Mouse (Mus musculus) limb, embryonic 10.5 days (tissue): ENCODE data around the gene Mrpl45. TPM values are rescaled to one million over a fixed set of nuclear protein-coding genes. Genes with fewer than 3 reads are reported as not detected.

Experiments
- DNase-seq: peaks from one replicate; pipeline ENCODE4 v3.0.0-alpha.2; 2017; ENCODE audit warnings: low spot score
- H3K27ac ChIP-seq: fragments of 300-500 bp; sonication (generic); 2 replicates; pipeline ENCODE4 v1.5.1; 2016; ENCODE audit warnings: mild to moderate bottlenecking
- H3K27me3 ChIP-seq: fragments of 300-500 bp; sonication (generic); 2 replicates; pipeline ENCODE4 v1.6.1; 2016; ENCODE audit warnings: low read depth, mild to moderate bottlenecking; ENCODE audit not compliant: poor library complexity, severe bottlenecking
- H3K36me3 ChIP-seq: fragments of 300-500 bp; sonication (generic); 2 replicates; pipeline ENCODE4 v1.6.1; 2016; ENCODE audit warnings: mild to moderate bottlenecking, moderate library complexity
- H3K4me1 ChIP-seq: fragments of 300-500 bp; sonication (generic); 2 replicates; pipeline ENCODE4 v1.6.1; 2016
- H3K4me3 ChIP-seq: fragments of 300-500 bp; sonication (generic); 2 replicates; pipeline ENCODE4 v1.5.1; 2016; ENCODE audit warnings: mild to moderate bottlenecking, moderate library complexity
- H3K9me3 ChIP-seq: fragments of 300-500 bp; sonication (generic); replicated peaks from 2 replicates; pipeline ENCODE4 v1.6.1; 2016; ENCODE audit warnings: mild to moderate bottlenecking
- WGBS: fragments of 180-500 bp; shearing (Covaris S2); methylation state at CpG from one replicate; pipeline ENCODE4 v1.1.7; 2016; 5-methylcytosine and 5-hydroxymethylcytosine counted together
- polyA plus RNA-seq: library from polyadenylated mRNA; unstranded; fragments of >200 nt; fragmentation: Nextera tagmentation; extraction: Ambion mirVana; gene quantifications from 2 replicates; pipeline ENCODE4 v1.2.1, GENCODE M21; 2016

Mrpl45 gene
- polyA plus RNA-seq, 1 experiment from 2014 or later, result 66.1 TPM

DNA sequence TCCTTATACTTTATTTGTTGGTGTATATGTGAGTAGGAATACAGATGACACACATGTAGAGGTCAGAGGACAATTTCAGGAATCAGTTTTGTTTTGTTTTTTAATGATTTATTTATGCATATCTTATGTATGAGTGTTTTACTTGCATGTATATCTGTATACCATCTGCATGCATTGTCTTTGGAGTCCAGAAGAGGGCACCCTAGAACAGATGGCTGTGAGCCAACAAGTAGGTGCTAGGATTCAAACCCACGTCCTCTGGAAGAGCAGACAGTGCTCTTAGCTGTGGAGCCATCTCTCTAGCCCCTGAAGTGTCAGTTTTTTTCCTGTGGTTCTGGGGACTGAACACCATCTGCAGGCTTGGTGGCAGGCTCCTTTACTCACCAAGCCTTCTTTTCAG is 9.7 kb downstream of the Mrpl45 start:
- 77% methylated on average over 1 of the region's 1 CpGs for WGBS
- DNase-seq, result no peak
- H3K9me3 ChIP-seq, result no peaks in the 10 kb centered on the region
- H3K27me3 ChIP-seq, result no peaks in the 10 kb centered on the region
- no peak overlapping the region for H3K4me3 ChIP-seq
- H3K27ac ChIP-seq, result no peak overlapping the region
- peaks cover 96% of the 10 kb centered on the region for H3K36me3 ChIP-seq
- H3K4me1 ChIP-seq, result no peaks in the 10 kb centered on the region

- H3K4me1 ChIP-seq, result 0 out of 2 replicates have a peak, but pooled peaks cover 7% of the 10 kb centered on the region
- WGBS, result 34% methylated on average over 9 of the region's 9 CpGs
- H3K27me3 ChIP-seq, result no peaks in the 10 kb centered on the region
- H3K27ac ChIP-seq, result no peak overlapping the region
- peak; percentile 78 for DNase-seq
- no peak overlapping the region for H3K4me3 ChIP-seq
- H3K36me3 ChIP-seq, result peaks cover 74% of the 10 kb centered on the region
- H3K9me3 ChIP-seq, result no peaks in the 10 kb centered on the region
Measured at GRCm38 (mm10) chr11:97328148-97328547, 12.6 kb downstream of the Mrpl45 start.

DNA sequence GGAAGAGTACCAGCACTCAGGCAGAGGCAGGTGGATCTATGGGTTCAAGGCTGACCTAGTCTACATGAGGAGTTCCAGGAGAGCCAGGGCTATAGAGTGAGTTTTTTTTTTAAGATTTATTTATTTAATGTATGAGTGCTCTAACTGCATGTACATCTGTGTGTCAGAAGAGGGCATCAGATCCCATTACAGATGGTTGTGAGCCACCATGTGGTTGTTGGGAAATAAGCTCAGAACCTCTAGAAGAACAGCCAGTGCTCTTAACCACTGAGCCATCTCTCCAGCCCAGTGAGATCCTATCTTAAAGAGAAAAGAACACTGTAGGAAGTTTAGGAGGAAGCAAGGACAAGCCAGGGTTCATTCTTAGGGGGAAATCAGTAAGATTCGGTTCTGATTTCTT is 14.8 kb downstream of the Mrpl45 start:
- DNase-seq, result no peak
- 98% methylated on average over 1 of the region's 1 CpGs for WGBS
- Histone ChIP-seq H3K9me3 (no peaks in the 10 kb centered on the region), H3K27me3 (no peaks in the 10 kb centered on the region), H3K36me3 (peaks cover 54% of the 10 kb centered on the region), H3K4me1 (peaks cover 9% of the 10 kb centered on the region; the same call in 1 of the 2 replicates), H3K27ac (no peak overlapping the region), H3K4me3 (no peak overlapping the region)

DNA sequence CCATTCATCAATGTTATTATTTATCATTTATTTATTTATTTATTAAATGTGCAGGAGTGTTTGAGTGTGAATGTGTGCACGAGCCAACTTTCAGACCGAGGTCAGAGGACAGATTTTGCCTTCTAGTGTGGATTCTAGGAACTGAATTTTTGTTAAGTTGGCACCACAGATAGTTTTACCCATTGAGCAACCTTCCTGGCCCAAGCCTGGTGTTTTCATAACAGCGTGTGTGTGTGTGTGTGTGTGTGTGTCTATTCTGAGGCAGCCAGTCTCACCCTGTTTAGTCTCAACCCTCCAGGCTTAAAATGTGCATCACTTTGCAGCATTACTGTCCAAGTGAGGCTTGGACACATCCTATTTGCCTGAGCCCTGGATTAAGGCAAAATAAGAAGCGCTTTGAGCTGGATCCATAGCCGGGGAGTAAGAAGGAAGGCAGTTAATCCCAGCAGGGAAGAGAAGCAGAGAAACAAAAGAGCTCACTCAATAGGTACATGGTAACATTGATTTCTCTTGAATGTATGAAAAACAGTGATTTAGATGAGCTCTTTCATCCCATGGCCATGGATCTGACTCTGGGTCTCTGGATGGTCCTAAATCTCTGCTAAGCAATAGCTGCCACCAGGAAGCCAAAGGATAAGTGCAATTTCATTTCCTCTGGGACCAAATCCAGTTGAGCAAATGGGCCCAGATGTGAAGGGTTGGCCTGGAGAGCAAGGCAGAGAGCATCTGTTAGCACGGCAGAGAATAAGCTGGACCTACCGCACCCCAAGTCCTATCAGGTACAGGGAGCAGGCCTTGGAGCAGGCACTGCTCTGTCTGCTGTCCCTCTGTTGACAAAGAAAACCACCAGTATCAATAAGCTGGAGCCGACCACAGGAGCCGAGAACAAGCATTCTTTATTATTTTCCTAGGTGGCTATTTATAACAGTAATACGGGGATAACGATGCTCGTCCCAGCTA is 16.0 kb downstream of the Mrpl45 start:
- Histone ChIP-seq H3K36me3 (peaks cover 42% of the 10 kb centered on the region), H3K27me3 (peaks cover under 1% of the 10 kb centered on the region), H3K4me1 (peaks cover 20% of the 10 kb centered on the region), H3K4me3 (no peak overlapping the region), H3K27ac (no peak overlapping the region), H3K9me3 (no peaks in the 10 kb centered on the region)
- DNase-seq, result no peak
- WGBS, result 87% methylated on average over 12 of the region's 12 CpGs

DNA sequence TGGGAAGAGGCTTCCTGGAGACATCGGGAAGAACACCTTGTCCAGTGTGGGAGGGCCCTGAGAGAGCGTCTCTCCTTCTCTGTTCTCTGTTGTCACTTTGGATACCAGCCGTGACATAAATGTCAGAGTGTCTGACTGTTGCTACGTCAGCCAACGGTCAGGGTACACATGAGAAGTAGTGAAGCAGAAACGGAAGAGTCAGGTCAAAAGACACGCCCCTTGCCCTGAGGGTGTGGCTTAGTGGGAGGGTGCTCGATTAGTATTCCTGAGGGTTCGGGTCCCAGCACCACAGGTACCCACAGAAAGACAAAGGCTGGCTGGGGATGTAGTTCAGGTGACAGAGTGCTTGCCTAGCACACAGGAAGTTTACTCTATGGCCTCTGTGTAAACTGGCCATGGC is 17.5 kb downstream of the Mrpl45 start:
- WGBS, result 60% methylated on average over 9 of the region's 9 CpGs

GRCm38 (mm10) chr11:97333896-97334295 is 18.4 kb downstream of the Mrpl45 start:
- peaks cover 24% of the 10 kb centered on the region for H3K27me3 ChIP-seq
- peaks cover 31% of the 10 kb centered on the region for H3K4me1 ChIP-seq
- H3K4me3 ChIP-seq, result no peak overlapping the region
- no peaks in the 10 kb centered on the region for H3K9me3 ChIP-seq
- no peak overlapping the region for H3K27ac ChIP-seq
- DNase-seq, result no peak
- 75% methylated on average over 1 of the region's 1 CpGs for WGBS
- H3K36me3 ChIP-seq, result peaks cover 19% of the 10 kb centered on the region

More for the DNA sequence above, 17.5 kb downstream of the Mrpl45 start:
- Histone ChIP-seq H3K4me1 (peaks cover 24% of the 10 kb centered on the region), H3K27ac (no peak overlapping the region), H3K4me3 (no peak overlapping the region), H3K27me3 (peaks cover 16% of the 10 kb centered on the region), H3K36me3 (peaks cover 27% of the 10 kb centered on the region), H3K9me3 (no peaks in the 10 kb centered on the region)
- no peak for DNase-seq

DNA sequence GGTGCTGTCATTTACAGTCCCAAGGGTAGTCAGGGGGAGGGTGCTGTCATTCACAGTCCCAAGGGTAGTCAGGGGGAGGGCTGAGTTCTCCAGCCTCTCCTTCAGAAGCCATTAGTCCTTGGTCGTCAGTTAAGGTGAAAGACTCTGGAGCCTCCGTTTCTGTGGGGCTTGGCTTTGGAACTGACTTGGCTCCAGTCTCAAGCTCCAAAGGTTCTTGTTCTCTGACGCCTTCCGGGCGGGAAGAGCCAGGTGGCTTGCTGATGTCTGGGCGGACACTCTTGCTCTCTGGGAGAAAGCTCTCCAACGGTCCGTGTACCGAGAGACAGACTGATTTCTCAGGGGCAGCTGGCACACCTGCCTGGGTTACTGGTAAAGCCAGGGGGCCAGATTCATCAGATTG is 18.9 kb downstream of the Mrpl45 start:
- peaks cover 31% of the 10 kb centered on the region for H3K4me1 ChIP-seq
- no peak overlapping the region for H3K4me3 ChIP-seq
- 90% methylated on average over 9 of the region's 9 CpGs for WGBS
- H3K36me3 ChIP-seq, result peaks cover 14% of the 10 kb centered on the region
- DNase-seq, result no peak
- H3K27ac ChIP-seq, result no peak overlapping the region
- no peaks in the 10 kb centered on the region for H3K9me3 ChIP-seq
- H3K27me3 ChIP-seq, result peaks cover 28% of the 10 kb centered on the region

- H3K4me1 ChIP-seq, result peaks cover 31% of the 10 kb centered on the region
- no peak overlapping the region for H3K4me3 ChIP-seq
- no peaks in the 10 kb centered on the region for H3K9me3 ChIP-seq
- DNase-seq, result no peak
- H3K27me3 ChIP-seq, result peaks cover 34% of the 10 kb centered on the region
- peak overlapping the region; percentile 61 for H3K27ac ChIP-seq
- no peaks in the 10 kb centered on the region for H3K36me3 ChIP-seq
- 44% methylated on average over 6 of the region's 6 CpGs for WGBS
Measured at GRCm38 (mm10) chr11:97336238-97336637, 20.7 kb downstream of the Mrpl45 start.

- no peak for DNase-seq
- Histone ChIP-seq H3K4me1 (peaks cover 31% of the 10 kb centered on the region), H3K27me3 (peaks cover 34% of the 10 kb centered on the region), H3K4me3 (no peak overlapping the region), H3K9me3 (no peaks in the 10 kb centered on the region), H3K36me3 (no peaks in the 10 kb centered on the region), H3K27ac (peak overlapping the region; percentile 61; the same call in 1 of the 2 replicates)
- WGBS, result 63% methylated on average over 14 of the region's 14 CpGs
Measured at GRCm38 (mm10) chr11:97336751-97337345, 21.3 kb downstream of the Mrpl45 start.

DNA sequence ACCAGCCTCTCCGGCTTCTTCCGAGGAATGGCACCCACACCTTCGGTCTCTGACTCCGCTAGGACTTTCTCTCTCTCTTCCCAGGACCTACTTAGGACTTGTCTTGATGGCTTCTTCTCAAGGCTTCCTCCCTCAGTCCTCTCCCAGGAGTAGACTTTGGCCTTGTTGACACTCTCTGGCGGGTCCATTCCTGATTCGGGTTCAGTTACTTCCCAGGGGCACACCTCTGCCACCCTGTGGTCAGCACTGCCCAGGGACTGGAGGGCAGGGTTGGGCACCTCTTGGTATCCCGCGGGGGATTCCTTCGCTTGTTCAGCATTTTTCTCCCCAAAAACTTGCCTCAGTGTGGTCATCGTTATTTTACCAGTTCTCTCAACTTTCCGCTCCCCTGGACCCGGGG is 21.8 kb downstream of the Mrpl45 start:
- H3K4me1 ChIP-seq, result peaks cover 31% of the 10 kb centered on the region
- H3K36me3 ChIP-seq, result no peaks in the 10 kb centered on the region
- H3K27me3 ChIP-seq, result peaks cover 37% of the 10 kb centered on the region
- no peaks in the 10 kb centered on the region for H3K9me3 ChIP-seq
- 86% methylated on average over 12 of the region's 12 CpGs for WGBS
- H3K27ac ChIP-seq, result no peak overlapping the region
- H3K4me3 ChIP-seq, result no peak overlapping the region
- DNase-seq, result no peak

- peaks cover 43% of the 10 kb centered on the region for H3K27me3 ChIP-seq
- H3K27ac ChIP-seq, result peak overlapping the region; percentile 28; the same call in 1 of the 2 replicates
- 0 out of 2 replicates have a peak overlapping the region, but pooled peaks have one; percentile 4 for H3K4me3 ChIP-seq
- H3K36me3 ChIP-seq, result no peaks in the 10 kb centered on the region
- no peak for DNase-seq
- peaks cover 30% of the 10 kb centered on the region for H3K4me1 ChIP-seq
- H3K9me3 ChIP-seq, result no peaks in the 10 kb centered on the region
- WGBS, result 46% methylated on average over 21 of the region's 21 CpGs
Measured at GRCm38 (mm10) chr11:97338302-97338976, 22.9 kb downstream of the Mrpl45 start.

- no peak overlapping the region for H3K4me3 ChIP-seq
- no peaks in the 10 kb centered on the region for H3K36me3 ChIP-seq
- H3K4me1 ChIP-seq, result peaks cover 35% of the 10 kb centered on the region
- no peaks in the 10 kb centered on the region for H3K9me3 ChIP-seq
- H3K27ac ChIP-seq, result peak overlapping the region; percentile 28; the same call in 1 of the 2 replicates
- no peak for DNase-seq
- 47% methylated on average over 17 of the region's 17 CpGs for WGBS
- peaks cover 47% of the 10 kb centered on the region for H3K27me3 ChIP-seq
Measured at GRCm38 (mm10) chr11:97338977-97339315, 23.4 kb downstream of the Mrpl45 start.
